Mouse (Mus musculus) CH12.LX (cell line): ENCODE measurements around the gene Raf1.

ENCODE experiments used
- BHLHE40 ChIP-seq: IDR thresholded peaks from 2 replicates; pipeline ENCODE4 v1.6.1; 2011; ENCODE audit warnings: mild to moderate bottlenecking, low read depth, low read length, improper control_type of control experiment
- CHD1 ChIP-seq: IDR thresholded peaks from 2 replicates; pipeline ENCODE4 v1.6.1; 2012; ENCODE audit warnings: low read depth, low read length, improper control_type of control experiment, inconsistent platforms
- CTCF ChIP-seq, 2 experiments: IDR thresholded peaks in 1 of 2; conservative IDR thresholded peaks in 1 of 2; 2 replicates each; pipeline ENCODE4 v1.5.1; 2011 to 2012; ENCODE audit warnings: low read depth in 2 of 2, low read length in 2 of 2, improper control_type of control experiment in 1 of 2, inconsistent platforms in 1 of 2, mild to moderate bottlenecking in 1 of 2, moderate library complexity in 1 of 2
- E2F4 ChIP-seq: IDR thresholded peaks from 2 replicates; pipeline ENCODE4 v1.6.1; 2011; ENCODE audit warnings: low read depth, low read length, improper control_type of control experiment; ENCODE audit not compliant: insufficient replicate concordance
- EP300 ChIP-seq: IDR thresholded peaks from 2 replicates; pipeline ENCODE4 v1.6.1; 2011; ENCODE audit warnings: low read length, improper control_type of control experiment
- MAX ChIP-seq: IDR thresholded peaks from 2 replicates; pipeline ENCODE4 v1.6.1; 2011; ENCODE audit warnings: low read length, improper control_type of control experiment
- MAZ ChIP-seq: IDR thresholded peaks from 2 replicates; pipeline ENCODE4 v1.6.1; 2012; ENCODE audit warnings: low read depth, mild to moderate bottlenecking, inconsistent platforms, low read length, improper control_type of control experiment, moderate library complexity
- MYC ChIP-seq: IDR thresholded peaks from 2 replicates; pipeline ENCODE4 v1.6.1; 2011; ENCODE audit warnings: low read depth, mild to moderate bottlenecking, improper control_type of control experiment, low read length
- POLR2A ChIP-seq: IDR thresholded peaks from 2 replicates; pipeline ENCODE4 v1.6.1; 2011; ENCODE audit warnings: low read depth, mild to moderate bottlenecking, improper control_type of control experiment, low read length
- RCOR1 ChIP-seq: conservative IDR thresholded peaks from 2 replicates; pipeline ENCODE4 v1.6.1; 2012; ENCODE audit warnings: low read depth, mild to moderate bottlenecking, inconsistent platforms, low read length, improper control_type of control experiment
- SIN3A ChIP-seq: IDR thresholded peaks from 2 replicates; pipeline ENCODE4 v1.6.1; 2012; ENCODE audit warnings: low read length, improper control_type of control experiment, inconsistent platforms

DNA sequence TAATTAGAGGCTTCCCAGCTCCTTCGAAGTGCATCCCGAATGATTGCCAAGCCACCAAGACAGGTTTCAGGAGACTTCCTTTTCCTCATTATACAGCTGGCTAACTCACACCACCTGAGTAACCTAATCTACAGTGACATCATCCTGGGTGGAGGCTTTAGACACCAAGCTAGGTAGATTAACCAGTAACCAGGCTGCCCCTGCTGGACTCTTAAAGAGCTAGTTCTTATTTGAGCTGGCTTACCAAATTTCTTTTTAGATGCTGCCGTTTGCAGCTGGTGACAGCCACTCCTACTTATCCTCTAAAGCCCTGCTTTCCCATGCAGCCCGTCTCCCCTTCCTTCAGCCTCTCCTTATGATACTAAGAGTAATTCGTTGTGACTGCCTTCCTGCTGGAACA is 84.0 kb downstream of the Raf1 start, which contains the start of gene Mkrn2os:
- TF ChIP-seq E2F4 (no peak), POLR2A (no peak), MAZ (no peak), MYC (no peak), CTCF (conservative IDR thresholded peaks at IDR 0.05 in 1 of 2, IDR thresholded peaks at IDR 0.05 in 1 of 2; ENCODE audit: low read depth in 2 of 2, low read length in 2 of 2) (no peak), RCOR1 (no peak), BHLHE40 (no peak), SIN3A (no peak), EP300 (no peak), CHD1 (no peak), MAX (no peak)
